Mouse (Mus musculus) intestine, embryonic 16.5 days (tissue): ENCODE data around the gene Tnnt3. TPM values are rescaled to one million over a fixed set of nuclear protein-coding genes. Genes with fewer than 3 reads are reported as not detected.
A peak's percentile ranks its signal among the peaks of the same experiment; 100 is the strongest.

ENCODE experiments used
- ATAC-seq: fragments of 200-750 bp; cut with Nextera tagmentation; 2 replicates; pipeline ENCODE4 v1.8.0; 2017; ENCODE audit warnings: moderate TSS enrichment, moderate library complexity
- H3K27ac ChIP-seq: fragments of 300-500 bp; sonication (generic); 2 replicates; pipeline ENCODE4 v1.5.1; 2014; ENCODE audit warnings: mild to moderate bottlenecking, low read length
- H3K27me3 ChIP-seq: fragments of 300-500 bp; sonication (generic); replicated peaks from 2 replicates; pipeline ENCODE4 v1.6.1; 2014; ENCODE audit warnings: low read length, control low read depth, mixed read lengths; ENCODE audit not compliant: control insufficient read depth, insufficient read depth
- H3K36me3 ChIP-seq: fragments of 300-500 bp; sonication (generic); 2 replicates; pipeline ENCODE4 v1.6.1; 2014; ENCODE audit warnings: low read length, control low read depth; ENCODE audit not compliant: control insufficient read depth, insufficient read depth
- H3K4me1 ChIP-seq: fragments of 300-500 bp; sonication (generic); 2 replicates; pipeline ENCODE4 v1.6.1; 2014; ENCODE audit warnings: low read length, control low read depth, mixed read lengths; ENCODE audit not compliant: control insufficient read depth, insufficient read depth
- H3K4me2 ChIP-seq: fragments of 300-500 bp; sonication (generic); 2 replicates; pipeline ENCODE4 v1.6.1; 2014; ENCODE audit warnings: low read depth, low read length, control low read depth
- H3K4me3 ChIP-seq: fragments of 300-500 bp; sonication (generic); 2 replicates; pipeline ENCODE4 v1.5.1; 2014; ENCODE audit warnings: mild to moderate bottlenecking, low read length
- H3K9ac ChIP-seq: fragments of 300-500 bp; sonication (generic); 2 replicates; pipeline ENCODE4 v1.6.1; 2014; ENCODE audit warnings: low read depth, low read length
- H3K9me3 ChIP-seq: fragments of 300-500 bp; sonication (generic); 2 replicates; pipeline ENCODE4 v1.6.1; 2016; ENCODE audit warnings: low read length, control low read depth; ENCODE audit not compliant: control insufficient read depth
- WGBS: fragments of 180-500 bp; shearing (Covaris S2); extraction: QIAGEN DNeasy Blood & Tissue Kit; methylation state at CpG from one replicate; pipeline ENCODE4 v1.1.7; 2014; 5-methylcytosine and 5-hydroxymethylcytosine counted together
- polyA plus RNA-seq: library from polyadenylated mRNA; unstranded; fragments of >200 nt; fragmentation: Nextera tagmentation; extraction: Ambion mirVana; gene quantifications from 2 replicates; pipeline ENCODE4 v1.2.1, GENCODE M21; 2015

The Tnnt3 gene
- polyA plus RNA-seq, 1 experiment from 2014 or later, result 2.1 TPM

DNA sequence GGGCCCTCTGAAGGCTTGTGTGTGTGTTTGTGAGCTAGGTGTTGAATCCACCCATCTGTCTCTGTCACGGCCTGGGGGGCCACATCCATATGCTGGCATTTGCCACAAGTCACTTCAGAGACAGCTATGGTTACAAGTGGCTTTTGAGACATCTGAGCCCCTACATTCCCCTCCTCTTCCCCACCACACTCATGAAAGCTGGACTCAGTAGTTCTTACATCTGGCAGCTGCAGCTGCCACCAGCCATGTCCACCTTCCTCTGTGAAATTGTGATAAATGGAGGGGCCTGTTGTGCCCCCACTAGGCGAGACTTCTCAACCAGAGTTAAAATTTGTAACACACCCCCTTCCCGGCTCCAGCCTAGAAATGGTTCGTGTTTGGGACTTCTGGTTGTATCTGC is 39.7 kb downstream of the Tnnt3 start:
- Histone ChIP-seq H3K27ac (peak overlapping the region; percentile 69), H3K4me2 (no peak overlapping the region), H3K36me3 (no peaks in the 10 kb centered on the region), H3K9ac (peak overlapping the region; percentile 62), H3K4me1 (peaks cover 68% of the 10 kb centered on the region), H3K4me3 (no peak overlapping the region), H3K27me3 (no peaks in the 10 kb centered on the region), H3K9me3 (no peaks in the 10 kb centered on the region)
- ATAC-seq, result no peak
- WGBS, result 18% methylated on average over 4 of the region's 4 CpGs

DNA sequence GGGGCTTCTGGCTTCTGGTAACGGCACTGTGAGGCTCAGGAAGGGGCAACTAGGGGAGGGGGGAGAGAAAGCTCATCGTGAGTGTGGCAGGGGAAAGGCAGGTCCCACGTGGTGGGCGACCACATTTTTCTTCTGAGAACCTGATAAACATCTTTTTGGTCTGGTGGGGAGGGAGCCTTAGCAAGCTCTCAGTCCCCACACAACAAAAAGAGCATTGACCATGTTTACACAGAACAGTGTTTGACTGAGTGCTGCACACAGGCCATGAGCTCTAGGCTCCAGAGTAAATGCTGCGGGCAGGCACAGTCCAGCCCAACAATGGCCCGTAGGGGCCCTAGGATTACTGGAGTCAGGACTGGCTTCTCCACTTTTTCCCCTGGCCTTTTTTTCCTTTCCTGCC is 40.1 kb downstream of the Tnnt3 start:
- Histone ChIP-seq H3K4me3 (no peak overlapping the region), H3K9me3 (no peaks in the 10 kb centered on the region), H3K4me1 (peaks cover 66% of the 10 kb centered on the region), H3K36me3 (no peaks in the 10 kb centered on the region), H3K4me2 (no peak overlapping the region), H3K27ac (peak overlapping the region; percentile 69), H3K27me3 (no peaks in the 10 kb centered on the region), H3K9ac (peak overlapping the region; percentile 62)
- WGBS, result 22% methylated on average over 6 of the region's 6 CpGs
- ATAC-seq, result no peak

DNA sequence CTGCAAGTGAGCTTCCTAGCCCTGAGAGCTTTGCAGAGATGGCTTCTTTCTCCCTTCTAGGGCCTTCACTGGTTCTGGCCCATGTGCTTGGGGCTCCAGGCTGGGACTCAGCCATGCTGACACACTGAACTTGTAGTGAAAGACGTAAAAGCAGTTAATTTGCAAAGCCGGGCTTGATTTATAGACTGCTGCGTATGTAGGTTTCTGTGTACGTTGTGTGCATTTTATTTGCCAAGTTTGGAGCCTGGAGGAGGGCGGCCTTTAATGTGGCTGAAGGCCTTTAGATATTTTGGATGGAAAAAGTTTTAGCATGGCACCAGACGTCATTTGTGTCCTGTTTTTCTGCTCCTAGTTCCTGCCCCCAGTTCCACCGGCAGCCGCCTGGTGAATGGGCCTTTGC is 41.2 kb downstream of the Tnnt3 start:
- ATAC-seq, result no peak
- 59% methylated on average over 8 of the region's 8 CpGs for WGBS

DNA sequence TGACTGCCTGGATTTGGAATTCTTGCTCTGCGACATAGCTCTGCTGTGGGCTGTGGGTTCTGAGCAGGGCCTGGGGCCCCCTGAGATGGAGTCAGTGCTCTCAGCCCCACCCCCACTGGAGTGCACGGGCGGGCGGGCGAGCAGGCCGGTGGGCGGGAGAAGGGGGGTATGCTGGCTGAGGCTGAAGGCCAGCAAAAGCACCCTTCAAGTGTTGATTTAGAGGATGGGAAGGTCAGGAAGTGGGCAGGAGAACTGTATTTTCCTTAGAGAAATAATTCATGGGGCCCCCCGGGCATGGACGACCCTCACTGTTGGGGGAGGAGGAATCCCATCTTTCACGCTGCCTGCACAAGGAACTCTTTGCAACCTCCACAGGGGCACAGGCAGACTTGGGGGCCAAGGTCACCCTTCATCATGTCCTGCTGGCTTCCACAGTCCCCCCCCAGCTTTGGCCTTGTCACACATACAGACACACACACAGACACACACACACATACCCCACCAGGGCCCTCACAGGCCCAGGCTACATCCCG is 44.2 kb downstream of the Tnnt3 start:
- Histone ChIP-seq H3K27me3 (no peaks in the 10 kb centered on the region), H3K27ac (peak overlapping the region; percentile 68), H3K36me3 (no peaks in the 10 kb centered on the region), H3K9me3 (no peaks in the 10 kb centered on the region), H3K4me3 (no peak overlapping the region), H3K9ac (peak overlapping the region; percentile 64), H3K4me1 (peaks cover 48% of the 10 kb centered on the region), H3K4me2 (no peak overlapping the region)
- 20% methylated on average over 11 of the region's 11 CpGs for WGBS
- peak; percentile 33 for ATAC-seq

More for the DNA sequence above, 41.2 kb downstream of the Tnnt3 start:
- peak overlapping the region; percentile 26 for H3K27ac ChIP-seq
- no peak overlapping the region for H3K9ac ChIP-seq
- no peak overlapping the region for H3K4me3 ChIP-seq
- H3K4me1 ChIP-seq, result peaks cover 56% of the 10 kb centered on the region
- no peaks in the 10 kb centered on the region for H3K27me3 ChIP-seq
- no peak overlapping the region for H3K4me2 ChIP-seq
- H3K36me3 ChIP-seq, result no peaks in the 10 kb centered on the region
- H3K9me3 ChIP-seq, result no peaks in the 10 kb centered on the region

DNA sequence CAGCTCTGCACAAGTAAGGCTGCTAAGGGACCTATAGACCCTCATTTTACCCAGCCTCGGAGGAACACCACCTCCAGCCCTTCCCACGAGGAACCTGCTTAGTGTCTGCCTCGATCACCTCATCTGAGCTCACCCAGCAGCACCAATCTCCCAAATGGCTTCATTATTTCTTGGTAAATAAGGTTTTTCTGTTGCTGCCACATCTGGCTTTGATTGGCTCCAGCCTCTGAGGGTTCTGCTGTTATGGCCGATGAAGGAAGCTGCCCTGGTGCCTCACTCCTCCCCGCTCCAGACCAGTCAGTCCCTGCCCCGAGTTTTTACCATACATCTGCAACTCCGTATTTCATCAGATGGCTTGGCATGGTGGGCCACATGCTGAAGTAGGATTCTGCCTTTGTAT is 47.3 kb downstream of the Tnnt3 start:
- WGBS, result 73% methylated on average over 7 of the region's 7 CpGs
- no peak for ATAC-seq
- no peaks in the 10 kb centered on the region for H3K9me3 ChIP-seq
- peaks cover 28% of the 10 kb centered on the region for H3K4me1 ChIP-seq
- no peak overlapping the region for H3K4me2 ChIP-seq
- H3K27me3 ChIP-seq, result no peaks in the 10 kb centered on the region
- no peak overlapping the region for H3K4me3 ChIP-seq
- H3K27ac ChIP-seq, result no peak overlapping the region
- no peak overlapping the region for H3K9ac ChIP-seq
- H3K36me3 ChIP-seq, result no peaks in the 10 kb centered on the region

DNA sequence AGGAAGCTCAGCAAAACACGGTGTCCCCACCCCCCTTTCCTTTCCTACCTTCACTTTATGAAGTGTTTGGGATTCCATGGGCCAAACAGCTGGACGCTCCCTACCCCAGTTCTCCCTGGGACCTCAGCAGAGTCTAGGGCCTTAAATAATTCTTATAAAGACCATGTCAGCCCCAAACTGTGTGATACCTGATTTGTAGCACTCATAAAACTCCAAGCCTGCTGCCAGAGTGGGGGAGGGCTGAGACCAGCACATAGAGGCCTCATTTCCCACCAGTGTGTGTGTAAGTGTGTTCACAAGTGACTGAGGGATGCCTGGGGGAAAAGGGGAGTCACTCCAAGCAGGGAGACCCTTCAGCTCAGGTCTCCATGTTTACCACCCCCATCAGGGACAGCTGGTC is 49.2 kb downstream of the Tnnt3 start:
- no peak overlapping the region for H3K4me3 ChIP-seq
- H3K9ac ChIP-seq, result no peak overlapping the region
- H3K9me3 ChIP-seq, result no peaks in the 10 kb centered on the region
- ATAC-seq, result no peak
- no peaks in the 10 kb centered on the region for H3K36me3 ChIP-seq
- H3K4me1 ChIP-seq, result peaks cover 15% of the 10 kb centered on the region
- WGBS, result 39% methylated on average over 2 of the region's 2 CpGs
- H3K27ac ChIP-seq, result no peak overlapping the region
- no peak overlapping the region for H3K4me2 ChIP-seq
- H3K27me3 ChIP-seq, result no peaks in the 10 kb centered on the region

DNA sequence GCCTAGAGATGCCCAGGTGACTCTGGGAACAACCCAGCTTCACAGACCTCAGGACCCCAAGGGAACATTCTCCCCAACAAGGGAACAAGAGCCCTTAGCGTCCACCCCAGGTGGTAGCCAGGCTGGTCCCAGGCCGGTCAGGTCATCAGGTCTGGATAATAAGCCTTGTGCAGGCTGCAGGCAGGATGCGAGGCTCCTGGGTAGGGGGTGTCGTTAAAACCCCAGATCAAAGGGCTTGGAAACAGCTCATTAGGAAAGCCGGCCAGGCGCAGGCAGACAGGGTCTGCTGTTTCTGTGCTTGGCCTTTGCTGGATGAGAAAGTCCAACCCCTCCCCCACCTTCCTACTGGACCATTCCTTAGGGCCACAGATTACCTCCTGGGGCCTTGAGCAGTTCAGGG is 50.1 kb downstream of the Tnnt3 start:
- Histone ChIP-seq H3K4me2 (no peak overlapping the region), H3K36me3 (no peaks in the 10 kb centered on the region), H3K27ac (no peak overlapping the region), H3K4me1 (peaks cover 17% of the 10 kb centered on the region), H3K27me3 (no peaks in the 10 kb centered on the region), H3K9me3 (no peaks in the 10 kb centered on the region), H3K9ac (no peak overlapping the region), H3K4me3 (no peak overlapping the region)
- WGBS, result 64% methylated on average over 6 of the region's 6 CpGs
- no peak for ATAC-seq

DNA sequence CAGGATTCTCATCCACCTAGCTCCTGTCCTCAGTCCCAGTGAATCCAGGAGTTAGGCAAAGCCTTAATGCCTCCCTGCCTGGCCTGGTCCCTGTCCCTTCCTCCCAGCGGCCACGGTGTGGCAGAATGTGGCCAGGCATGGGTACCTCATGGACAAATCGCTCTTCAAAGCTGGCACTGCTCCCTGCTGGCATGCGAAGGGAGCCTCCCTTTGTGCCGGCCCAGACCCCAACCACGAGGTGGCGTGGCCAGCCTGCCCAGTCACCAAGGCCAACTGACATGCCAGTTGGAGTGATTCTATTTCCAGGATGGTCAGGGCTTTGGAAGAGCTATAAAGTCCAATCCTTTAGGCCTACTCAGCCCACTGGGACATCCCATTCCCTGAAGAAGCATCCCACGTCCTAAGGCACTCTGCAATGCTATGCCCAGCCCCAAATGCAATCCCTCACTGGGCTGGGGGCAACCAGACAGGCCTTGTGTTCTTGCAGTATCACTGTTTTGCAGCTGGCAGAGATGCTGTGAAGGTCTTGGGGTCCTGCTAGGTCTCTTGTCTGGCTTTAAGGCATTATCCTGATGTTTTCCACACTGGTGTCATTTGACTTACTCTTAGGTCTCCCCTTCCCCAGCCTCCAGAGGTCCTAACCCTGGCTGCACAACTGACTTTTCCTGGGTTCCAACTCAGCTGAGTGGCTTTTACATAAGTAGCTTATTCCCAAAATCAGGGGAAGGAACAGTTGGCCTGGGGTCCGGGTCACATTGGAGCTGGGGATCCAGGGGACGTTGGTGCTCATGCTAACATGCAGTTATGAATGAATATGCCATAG is 51.5 kb downstream of the Tnnt3 start:
- H3K9me3 ChIP-seq, result no peaks in the 10 kb centered on the region
- H3K27ac ChIP-seq, result no peak overlapping the region
- no peaks in the 10 kb centered on the region for H3K27me3 ChIP-seq
- no peak overlapping the region for H3K4me2 ChIP-seq
- no peak overlapping the region for H3K4me3 ChIP-seq
- H3K9ac ChIP-seq, result no peak overlapping the region
- WGBS, result 88% methylated on average over 10 of the region's 10 CpGs
- no peaks in the 10 kb centered on the region for H3K36me3 ChIP-seq
- peaks cover 32% of the 10 kb centered on the region for H3K4me1 ChIP-seq
- ATAC-seq, result no peak

DNA sequence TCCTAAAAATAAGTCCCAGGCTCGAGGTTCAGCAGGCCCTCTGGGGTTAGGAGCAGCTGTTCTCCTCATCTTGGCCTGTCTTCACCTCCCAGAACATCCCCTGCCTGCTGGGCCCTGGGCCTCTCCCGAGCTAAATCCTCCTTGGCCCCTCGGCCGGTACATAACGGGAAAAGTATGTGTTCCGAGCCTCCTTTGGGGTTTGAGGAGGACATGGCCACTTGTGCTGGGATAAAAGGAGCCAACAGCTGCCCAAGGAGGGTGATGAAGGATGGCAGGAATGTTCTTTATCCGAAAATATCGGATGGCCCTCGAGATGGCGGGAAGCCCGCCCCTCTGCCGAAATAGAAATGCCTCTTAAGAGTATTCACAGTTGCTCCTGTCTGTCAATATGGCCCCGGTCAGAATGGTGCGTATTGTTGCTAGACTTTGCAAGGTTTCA is 52.3 kb downstream of the Tnnt3 start:
- H3K4me1 ChIP-seq, result peaks cover 38% of the 10 kb centered on the region
- no peaks in the 10 kb centered on the region for H3K27me3 ChIP-seq
- no peaks in the 10 kb centered on the region for H3K9me3 ChIP-seq
- H3K27ac ChIP-seq, result no peak overlapping the region
- H3K9ac ChIP-seq, result no peak overlapping the region
- H3K4me2 ChIP-seq, result no peak overlapping the region
- no peak overlapping the region for H3K4me3 ChIP-seq
- no peak for ATAC-seq
- 81% methylated on average over 14 of the region's 14 CpGs for WGBS
- H3K36me3 ChIP-seq, result no peaks in the 10 kb centered on the region
